Mouse (Mus musculus) inflammation-experienced regulatory T-cells, adult 6 months (primary cell): Measurements from ENCODE around the gene Vcan. TPM values are rescaled to one million over a fixed set of nuclear protein-coding genes. Genes with fewer than 3 reads are reported as not detected.

Experiments
- polyA plus RNA-seq, 3 experiments: library from polyadenylated mRNA; unstranded; fragments of 100-300 nt; shearing (Covaris generic); gene quantifications; one replicate each; pipeline ENCODE4 v1.2.1; 2017

The Vcan gene
- polyA plus RNA-seq, 3 experiments from 2014 or later, result 0.04 to 0.47 (median 0.29) TPM

Other genes with a start within 250 kb of the Vcan start
- 1 to 10 TPM in 1 of 3 experiments, under 1 TPM in 1, not detected in 1; 0.12 to 2.3 TPM for gene Hapln1, start 202.7 kb downstream of the Vcan start, polyA plus RNA-seq